In the genomic region with DNA sequence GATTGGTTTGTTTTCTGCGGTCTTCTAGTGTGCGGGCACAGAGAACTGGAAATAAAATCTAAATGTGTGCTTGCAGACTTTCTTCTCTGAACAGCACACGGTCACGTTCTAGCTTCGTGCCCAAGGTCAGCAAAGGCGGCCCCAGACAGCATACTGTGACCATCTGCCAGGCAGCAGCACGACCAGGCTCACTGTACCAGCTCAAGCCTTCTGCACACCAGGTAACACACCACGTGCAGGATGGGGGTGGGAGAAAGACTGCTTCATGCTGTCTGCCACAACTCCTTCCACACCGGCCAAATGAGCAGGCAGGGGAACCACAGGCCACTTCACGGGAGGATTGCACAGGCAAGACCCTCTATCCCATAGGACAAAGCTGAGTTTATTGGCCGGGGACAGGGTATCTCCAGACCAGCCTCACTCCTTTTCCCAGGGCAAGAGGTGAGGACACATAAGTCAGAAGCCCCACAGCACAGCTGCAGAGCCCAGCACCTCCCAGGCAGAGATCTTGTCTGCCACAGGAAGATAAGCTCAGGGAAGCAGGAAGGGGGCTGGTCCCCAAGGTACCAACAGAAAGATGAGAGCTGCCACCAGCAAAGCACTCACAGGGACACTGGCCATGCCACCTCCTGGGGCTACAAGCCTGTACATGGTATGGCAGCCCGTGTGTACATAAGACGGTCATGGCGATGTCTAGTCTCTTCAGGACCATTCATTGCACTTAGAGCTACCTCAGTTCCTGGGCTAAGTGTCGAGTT, we compare ENCODE assay signal across 11 mouse cellular contexts. TPM values are rescaled to one million over a fixed set of nuclear protein-coding genes. Genes with fewer than 3 reads are reported as not detected.
DNase-seq lines count a peak whose midpoint lies in the region; ATAC-seq and TF ChIP-seq lines count a peak whose summit lies in the region.
"Had no signal": no experiment of that assay in that cellular context is flagged by ENCODE, and none has a peak within 500 bp of the region (broad histone marks: within the 10 kb centered on the region; RNA-seq: fewer than 3 reads in every experiment).

No protein-coding gene starts in this region.

- H3K4me2 ChIP-seq in limb, embryonic 15.5 days = no peak overlapping the region
- H3K4me2 ChIP-seq: neural tube, embryonic 13.5 days had no signal

- no peaks in the 10 kb centered on the region for H3K27me3 ChIP-seq in kidney, adult 2 months (replicated peaks; ENCODE audit: control insufficient read depth, insufficient read depth, low read length)
- H3K27me3 ChIP-seq in E14TG2a.4 (ENCODE audit: insufficient read depth, low read length) = no peaks in the 10 kb centered on the region
- H3K27me3 ChIP-seq in limb, embryonic 15.5 days = no peaks in the 10 kb centered on the region
- H3K27me3 ChIP-seq: neural tube, embryonic 13.5 days had no signal

- no peaks in the 10 kb centered on the region for H3K9me3 ChIP-seq in E14TG2a.4 (ENCODE audit: low read length)
- H3K9me3 ChIP-seq in limb, embryonic 15.5 days = no peaks in the 10 kb centered on the region
- H3K9me3 ChIP-seq: neural tube, embryonic 13.5 days had no signal

- H3K36me3 ChIP-seq in kidney, adult 2 months (ENCODE audit: control insufficient read depth, insufficient read depth, low read length) = no peaks in the 10 kb centered on the region
- H3K36me3 ChIP-seq in E14TG2a.4 (ENCODE audit: insufficient read depth, low read length) = peaks cover 89% of the 10 kb centered on the region
- H3K36me3 ChIP-seq in limb, embryonic 15.5 days = peaks cover 77% of the 10 kb centered on the region

- H3K4me1 ChIP-seq in kidney, adult 2 months (ENCODE audit: control insufficient read depth, insufficient read depth, low read length) = peaks cover 61% of the 10 kb centered on the region
- peaks cover 52% of the 10 kb centered on the region for H3K4me1 ChIP-seq in E14TG2a.4 (replicated peaks; ENCODE audit: low read depth, low read length)
- peaks cover 26% of the 10 kb centered on the region for H3K4me1 ChIP-seq in limb, embryonic 15.5 days

- H3K9ac ChIP-seq in limb, embryonic 15.5 days = no peak overlapping the region
- H3K9ac ChIP-seq: neural tube, embryonic 13.5 days had no signal

- TF ChIP-seq POLR2A in kidney, adult 2 months (IDR thresholded peaks at IDR 0.05; ENCODE audit: low read depth, low read length) = no peak

- TF ChIP-seq CTCF in kidney, adult 2 months (conservative IDR thresholded peaks at IDR 0.05; ENCODE audit: insufficient read depth, insufficient read length, low read depth, low read length) = no peak
- no peak for TF ChIP-seq CTCF in E14TG2a.4 (conservative IDR thresholded peaks at IDR 0.05; ENCODE audit: low read length)

- DNase-seq in kidney, adult 2 months = peak; percentile 55
- DNase-seq in kidney, postnatal 4 days = no peak
- DNase-seq in cerebellum, adult 18-20 months = peak; percentile 78 to 82
- DNase-seq in retina, postnatal 1 day = no peak
- no peak for DNase-seq in right cerebral cortex, postnatal 14 days
- DNase-seq in layer of hippocampus, postnatal 14 days (ENCODE audit: low spot score in 2 of 2) = no peak

- WGBS in kidney, adult 2 months = 57% methylated on average over 15 of the region's 15 CpGs
- 71% methylated on average over 15 of the region's 15 CpGs for WGBS in limb, embryonic 15.5 days

- H3K4me3 ChIP-seq in kidney, adult 2 months (ENCODE audit: insufficient read depth, low read depth, low read length) = no peak overlapping the region
- H3K4me3 ChIP-seq in E14TG2a.4 (replicated peaks; ENCODE audit: low read length) = peak overlapping the region; percentile 50
- no peak overlapping the region for H3K4me3 ChIP-seq in limb, embryonic 15.5 days
- H3K4me3 ChIP-seq: heart, adult 2 months; neural tube, embryonic 13.5 days had no signal

- H3K27ac ChIP-seq in kidney, adult 2 months (ENCODE audit: insufficient read depth, low read depth, low read length) = peak overlapping the region; percentile 52
- H3K27ac ChIP-seq in limb, embryonic 15.5 days = 0 out of 2 replicates have a peak overlapping the region, but pooled peaks have one; percentile 22
- H3K27ac ChIP-seq: heart, adult 2 months; macrophage; neural tube, embryonic 13.5 days had no signal

- no peak for ATAC-seq in limb, embryonic 15.5 days (ENCODE audit: insufficient number of reproducible peaks, low FRiP score, low TSS enrichment, low read depth)

RNA-seq across cellular contexts. Expression of a gene that starts 5.2 kb away (rescaled TPM):
- 30.5 and 31.4 TPM in 2 replicates for polyA plus RNA-seq in kidney, adult 2 months (2012; rRNA removed)
- 36.2 and 37.7 TPM in 2 replicates for polyA plus RNA-seq in limb, embryonic 15.5 days (2015; fragmentation: Nextera tagmentation; extraction: Ambion mirVana)
- total RNA-seq in layer of hippocampus, postnatal 14 days (2021) = 10 to 100 TPM; 32.3 to 34.9 TPM

RNA-seq across cellular contexts. Expression of a gene that starts 19.6 kb away (rescaled TPM):
- 6.5 and 13.6 TPM in 2 replicates for polyA plus RNA-seq in kidney, adult 2 months (2012; rRNA removed)
- 3.5 TPM in 2 replicates for polyA plus RNA-seq in limb, embryonic 15.5 days (2015; fragmentation: Nextera tagmentation; extraction: Ambion mirVana)
- 1 to 10 TPM; 2.2 to 3.1 TPM for total RNA-seq in layer of hippocampus, postnatal 14 days (2021)

Comparison
In these comparisons a context has a peak if more than half of its experiments do, and no peak if none do; other contexts are left out.
1. DNase-seq: peak in kidney, adult 2 months (single experiment) and cerebellum, adult 18-20 months (2 of 2); none in kidney, postnatal 4 days (0 of 2), retina, postnatal 1 day (single experiment), right cerebral cortex, postnatal 14 days (single experiment) and layer of hippocampus, postnatal 14 days (0 of 2).